Mouse (Mus musculus): ENCODE data around the gene Pgbd1. TPM values are rescaled to one million over a fixed set of nuclear protein-coding genes. Genes with fewer than 3 reads are reported as not detected.

Gene Pgbd1
- total RNA-seq, 2 experiments from 2014 or later, result 0.20 to 0.27 TPM

Small RNA genes lying within 50 kb of the gene (microRNA-seq; reads per million reads assigned to microRNA genes)
- 0 reads per million in 2 experiments for gene Mir1896
- gene Mir6942, result 0 reads per million in 2 experiments

Other genes with a start within 250 kb of the Pgbd1 start
- gene Gpx5, start 148.3 kb downstream of the Pgbd1 start, total RNA-seq (2021), result not detected
- not detected for gene Gpx6, start 128.9 kb downstream of the Pgbd1 start, total RNA-seq (2021)
- gene Olfr1367, start 94.1 kb downstream of the Pgbd1 start, total RNA-seq (2021), result not detected
- gene Zscan12, start 78.2 kb downstream of the Pgbd1 start, total RNA-seq (2021), result 1 to 10 TPM; 5.5 to 5.9 TPM
- gene Zkscan3, start 38.3 kb downstream of the Pgbd1 start, total RNA-seq (2021), result 10 to 100 TPM; 14.8 TPM
- 10 to 100 TPM in 1 of 2 experiments, 1 to 10 TPM in 1; 8.9 to 10.8 TPM for gene Zscan26, start 12.7 kb upstream of the Pgbd1 start, total RNA-seq (2021)
- gene Nkapl, start 27.5 kb upstream of the Pgbd1 start, total RNA-seq (2021), result under 1 TPM in 1 of 2 experiments, not detected in 1; 0.23 TPM
- gene Zkscan4, start 37.8 kb upstream of the Pgbd1 start, total RNA-seq (2021), result under 1 TPM; 0.76 to 0.86 TPM
- gene Gm10065, start 38.4 kb upstream of the Pgbd1 start, total RNA-seq (2021), result not detected
- gene AK157302, start 54.2 kb upstream of the Pgbd1 start, total RNA-seq (2021), result 10 to 100 TPM; 12.8 to 13.8 TPM
- gene Gm11273, start 60.4 kb upstream of the Pgbd1 start, total RNA-seq (2021), result 100 to 1,000 TPM; 119 to 152 TPM
- gene Zkscan8, start 90.1 kb upstream of the Pgbd1 start, total RNA-seq (2021), result 1 to 10 TPM; 6.1 to 7.4 TPM
- not detected for gene Olfr1366, start 101.8 kb upstream of the Pgbd1 start, total RNA-seq (2021)
- not detected for gene Olfr1535, start 118.8 kb upstream of the Pgbd1 start, total RNA-seq (2021)
- not detected for gene Olfr1364, start 140.7 kb upstream of the Pgbd1 start, total RNA-seq (2021)
- not detected for gene Olfr1362, start 173.0 kb upstream of the Pgbd1 start, total RNA-seq (2021)
- not detected for gene Olfr11, start 201.5 kb upstream of the Pgbd1 start, total RNA-seq (2021)
- not detected for gene Olfr1361, start 222.3 kb upstream of the Pgbd1 start, total RNA-seq (2021)
- not detected for gene Olfr1360, start 236.3 kb upstream of the Pgbd1 start, total RNA-seq (2021)